Mouse (Mus musculus) stomach, embryonic 14.5 days (tissue): ENCODE data around the gene Srd5a2. TPM values are rescaled to one million over a fixed set of nuclear protein-coding genes. Genes with fewer than 3 reads are reported as not detected.

Experiments
- ATAC-seq: fragments of 200-750 bp; cut with Nextera tagmentation; 2 replicates; pipeline ENCODE4 v1.8.0; 2017; ENCODE audit warnings: low read depth, moderate TSS enrichment; ENCODE audit not compliant: insufficient number of reproducible peaks, insufficient read depth, low FRiP score
- H3K27ac ChIP-seq: fragments of 300-500 bp; sonication (generic); 2 replicates; pipeline ENCODE4 v1.5.1; 2014; ENCODE audit warnings: mild to moderate bottlenecking, low read length, moderate library complexity, mixed read lengths
- H3K27me3 ChIP-seq: fragments of 300-500 bp; sonication (generic); 2 replicates; pipeline ENCODE4 v1.6.1; 2014; ENCODE audit warnings: low read length, control low read depth, mixed read lengths; ENCODE audit not compliant: control insufficient read depth, insufficient read depth
- H3K36me3 ChIP-seq: fragments of 300-500 bp; sonication (generic); 2 replicates; pipeline ENCODE4 v1.6.1; 2014; ENCODE audit warnings: mild to moderate bottlenecking, control low read depth, low read length, moderate library complexity, mixed read lengths; ENCODE audit not compliant: control insufficient read depth, insufficient read depth
- H3K4me1 ChIP-seq: fragments of 300-500 bp; sonication (generic); 2 replicates; pipeline ENCODE4 v1.6.1; 2014; ENCODE audit warnings: low read length, control low read depth, mixed read lengths; ENCODE audit not compliant: control insufficient read depth, insufficient read depth
- H3K4me2 ChIP-seq: fragments of 300-500 bp; sonication (generic); replicated peaks from 2 replicates; pipeline ENCODE4 v1.6.1; 2014; ENCODE audit warnings: low read depth, low read length, control low read depth
- H3K4me3 ChIP-seq: fragments of 300-500 bp; sonication (generic); 2 replicates; pipeline ENCODE4 v1.5.1; 2014; ENCODE audit warnings: low read depth, low read length, control low read depth
- H3K9ac ChIP-seq: fragments of 300-500 bp; sonication (generic); replicated peaks from 2 replicates; pipeline ENCODE4 v1.6.1; 2014; ENCODE audit warnings: low read depth, mild to moderate bottlenecking, control low read depth, low read length, moderate library complexity, mixed read lengths
- H3K9me3 ChIP-seq: fragments of 300-500 bp; sonication (generic); 2 replicates; pipeline ENCODE4 v1.6.1; 2016; ENCODE audit warnings: low read depth, low read length, control low read depth; ENCODE audit not compliant: control insufficient read depth
- WGBS: fragments of 180-500 bp; shearing (Covaris S2); extraction: QIAGEN DNeasy Blood & Tissue Kit; methylation state at CpG from one replicate; pipeline ENCODE4 v1.1.7; 2014; 5-methylcytosine and 5-hydroxymethylcytosine counted together
- polyA plus RNA-seq: library from polyadenylated mRNA; unstranded; fragments of >200 nt; fragmentation: Nextera tagmentation; extraction: Ambion mirVana; gene quantifications from 2 replicates; pipeline ENCODE4 v1.2.1, GENCODE M21; 2014

The Srd5a2 gene
- polyA plus RNA-seq, 1 experiment from 2014 or later, result not detected

DNA sequence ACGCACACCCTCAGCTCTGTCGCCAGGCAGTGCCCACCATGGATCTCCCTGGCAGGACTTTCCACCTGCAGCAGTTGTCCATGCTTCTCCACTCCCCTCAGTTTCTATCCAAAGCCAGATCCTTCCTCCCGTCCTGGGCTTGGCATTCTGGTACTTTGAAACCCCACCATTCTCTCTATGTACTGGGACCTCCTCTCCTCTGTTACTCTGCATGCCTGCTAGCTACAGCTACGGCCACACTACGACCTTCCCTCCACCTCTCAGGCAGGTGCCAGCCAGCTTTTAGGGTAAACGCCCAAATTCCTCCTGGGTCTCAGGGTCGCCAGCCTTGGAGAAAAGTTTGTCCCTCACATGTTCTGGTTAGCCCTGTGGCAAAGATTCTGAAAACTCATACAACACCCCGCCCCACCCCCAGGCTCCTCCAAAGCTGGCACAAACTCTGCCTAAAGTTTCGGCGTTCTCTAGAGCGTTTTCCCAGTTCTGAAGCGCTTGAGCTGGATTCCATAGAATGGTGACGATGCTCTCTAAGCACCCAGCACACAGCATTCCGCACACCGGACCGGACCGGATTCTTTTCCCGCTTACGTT is 607 bp upstream of the Srd5a2 start:
- H3K36me3 ChIP-seq, result no peaks in the 10 kb centered on the region
- H3K4me3 ChIP-seq, result 0 out of 2 replicates have a peak overlapping the region, but pooled peaks have one; percentile 22
- no peak for ATAC-seq
- H3K9ac ChIP-seq, result no peak overlapping the region
- H3K9me3 ChIP-seq, result no peaks in the 10 kb centered on the region
- H3K27ac ChIP-seq, result no peak overlapping the region
- H3K4me1 ChIP-seq, result no peaks in the 10 kb centered on the region
- H3K4me2 ChIP-seq, result no peak overlapping the region
- 3% methylated on average over 19 of the region's 19 CpGs for WGBS
- H3K27me3 ChIP-seq, result peaks cover 27% of the 10 kb centered on the region

DNA sequence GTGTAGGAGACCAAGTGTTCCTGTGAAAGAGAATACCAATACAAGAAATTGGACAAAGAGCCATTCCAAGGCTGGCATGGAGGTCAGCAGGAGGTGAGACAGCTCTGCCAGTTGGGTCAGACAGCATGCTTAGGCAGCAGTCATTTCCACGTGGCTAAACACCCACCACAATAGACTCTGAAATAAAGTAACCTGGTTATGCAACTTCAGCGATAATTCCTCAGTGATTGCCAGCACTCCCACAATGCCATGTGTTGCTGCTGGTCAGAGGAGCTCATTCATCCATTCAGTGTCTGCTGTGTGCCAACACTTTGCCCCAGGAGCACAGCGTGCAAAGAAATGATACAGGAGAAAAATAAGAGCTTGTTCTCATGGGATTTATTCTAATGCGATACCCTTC is 4.0 kb downstream of the Srd5a2 start:
- Histone ChIP-seq H3K9ac (no peak overlapping the region), H3K4me1 (no peaks in the 10 kb centered on the region), H3K27me3 (peaks cover 24% of the 10 kb centered on the region), H3K36me3 (no peaks in the 10 kb centered on the region), H3K4me2 (no peak overlapping the region), H3K9me3 (no peaks in the 10 kb centered on the region), H3K4me3 (no peak overlapping the region), H3K27ac (no peak overlapping the region)
- ATAC-seq, result no peak
- 74% methylated on average over 4 of the region's 4 CpGs for WGBS

DNA sequence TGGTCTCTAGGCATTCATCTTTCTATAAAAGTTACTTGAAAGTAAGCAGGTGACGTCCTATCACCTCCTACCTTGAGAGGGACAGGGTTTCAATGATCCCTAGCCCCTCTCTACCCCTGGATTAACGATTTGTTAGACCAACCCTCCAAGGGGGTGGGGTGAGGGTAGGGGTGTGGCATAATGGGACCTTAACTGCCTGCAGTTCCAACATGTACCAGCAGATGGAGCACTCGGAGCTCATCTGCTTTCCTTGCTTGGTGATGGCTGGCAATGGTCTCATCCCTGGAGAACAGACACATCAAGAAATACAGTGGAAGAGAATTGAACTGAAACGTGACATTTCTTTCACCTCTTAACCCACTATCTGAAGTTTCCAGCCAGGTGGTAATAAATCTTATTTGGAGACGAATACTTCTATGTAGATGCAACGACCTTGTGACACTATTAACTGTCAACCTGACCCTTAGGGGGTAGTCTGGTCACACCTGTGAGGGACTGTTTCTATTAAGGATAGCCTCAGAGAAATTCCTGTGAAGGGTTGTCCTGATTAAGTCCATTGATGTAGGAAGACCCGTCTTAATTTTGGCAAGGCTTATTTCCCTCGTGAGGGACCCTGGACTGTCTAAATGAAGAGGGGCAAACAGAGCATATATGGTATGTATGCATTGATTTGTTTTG is 27.1 kb downstream of the Srd5a2 start:
- H3K4me2 ChIP-seq, result no peak overlapping the region
- H3K9ac ChIP-seq, result no peak overlapping the region
- no peak overlapping the region for H3K27ac ChIP-seq
- no peaks in the 10 kb centered on the region for H3K36me3 ChIP-seq
- peak; percentile 37; the same call in 1 of the 2 replicates for ATAC-seq
- 30% methylated on average over 8 of the region's 8 CpGs for WGBS
- no peak overlapping the region for H3K4me3 ChIP-seq
- no peaks in the 10 kb centered on the region for H3K9me3 ChIP-seq
- H3K4me1 ChIP-seq, result no peaks in the 10 kb centered on the region
- H3K27me3 ChIP-seq, result no peaks in the 10 kb centered on the region

DNA sequence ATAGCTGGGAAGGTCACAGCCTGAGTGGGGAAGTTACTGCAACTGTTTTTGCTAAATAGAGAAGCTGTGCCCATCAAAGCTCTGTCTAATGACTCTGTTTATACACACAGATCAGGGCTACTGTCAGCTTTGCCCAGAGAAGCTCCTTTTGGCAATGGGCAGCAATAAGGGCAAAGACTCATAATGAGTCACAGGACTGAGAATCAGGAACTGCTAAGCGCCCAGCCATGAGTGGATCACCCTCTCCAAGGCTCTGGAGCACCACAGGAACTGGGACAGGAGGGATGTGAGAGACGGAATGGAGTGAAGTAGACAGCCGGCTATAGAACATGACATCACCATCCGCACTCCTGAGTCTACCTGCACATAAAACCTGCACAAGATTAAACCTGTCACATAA is 29.4 kb downstream of the Srd5a2 start:
- WGBS, result 86% methylated on average over 4 of the region's 4 CpGs
- Histone ChIP-seq H3K4me3 (no peak overlapping the region), H3K36me3 (no peaks in the 10 kb centered on the region), H3K9ac (no peak overlapping the region), H3K4me2 (no peak overlapping the region), H3K27me3 (no peaks in the 10 kb centered on the region), H3K27ac (no peak overlapping the region), H3K9me3 (no peaks in the 10 kb centered on the region), H3K4me1 (no peaks in the 10 kb centered on the region)
- ATAC-seq, result no peak

DNA sequence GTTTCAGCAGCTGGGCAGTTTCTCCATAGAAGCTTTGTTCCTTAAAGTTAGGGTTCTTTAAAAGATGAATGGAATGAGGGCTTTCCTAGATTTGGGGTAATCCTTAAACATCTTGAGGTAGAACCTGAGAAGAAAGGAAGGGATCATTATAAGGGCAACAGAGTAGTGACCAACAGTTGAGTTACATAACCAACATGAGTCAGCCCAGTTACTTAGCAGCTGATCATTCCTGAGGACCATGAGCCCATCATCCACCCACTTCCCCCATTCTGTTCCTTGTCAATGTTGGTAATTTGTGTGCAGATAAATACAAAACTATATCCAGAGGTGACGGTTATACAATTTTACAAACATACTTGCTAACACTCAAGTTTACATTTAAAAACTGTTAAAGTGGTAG is 30.1 kb downstream of the Srd5a2 start:
- Histone ChIP-seq H3K4me1 (no peaks in the 10 kb centered on the region), H3K4me3 (no peak overlapping the region), H3K9me3 (no peaks in the 10 kb centered on the region), H3K36me3 (no peaks in the 10 kb centered on the region), H3K4me2 (no peak overlapping the region), H3K27ac (no peak overlapping the region), H3K27me3 (no peaks in the 10 kb centered on the region), H3K9ac (no peak overlapping the region)
- no peak for ATAC-seq
- WGBS, result 86% methylated on average over 1 of the region's 1 CpGs

DNA sequence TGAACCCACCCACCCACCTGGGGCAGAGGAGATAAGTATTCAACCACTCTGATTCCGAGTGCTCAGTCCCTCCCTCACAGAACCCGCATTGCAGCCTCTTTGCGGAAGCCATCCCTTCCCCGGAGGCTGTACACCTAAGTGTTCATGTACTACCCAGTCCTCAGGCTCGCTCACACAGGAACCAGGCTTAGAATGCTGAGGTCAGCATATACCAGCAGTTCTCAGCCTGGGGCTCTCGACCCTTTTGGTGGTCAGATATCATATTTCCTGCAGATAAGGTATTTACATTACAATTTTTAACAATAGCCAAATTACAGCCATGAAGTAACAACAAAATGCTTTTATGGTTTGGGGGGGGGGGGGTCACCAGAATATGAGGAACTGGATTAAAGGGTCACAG is 32.6 kb downstream of the Srd5a2 start:
- Histone ChIP-seq H3K27me3 (no peaks in the 10 kb centered on the region), H3K27ac (no peak overlapping the region)

DNA sequence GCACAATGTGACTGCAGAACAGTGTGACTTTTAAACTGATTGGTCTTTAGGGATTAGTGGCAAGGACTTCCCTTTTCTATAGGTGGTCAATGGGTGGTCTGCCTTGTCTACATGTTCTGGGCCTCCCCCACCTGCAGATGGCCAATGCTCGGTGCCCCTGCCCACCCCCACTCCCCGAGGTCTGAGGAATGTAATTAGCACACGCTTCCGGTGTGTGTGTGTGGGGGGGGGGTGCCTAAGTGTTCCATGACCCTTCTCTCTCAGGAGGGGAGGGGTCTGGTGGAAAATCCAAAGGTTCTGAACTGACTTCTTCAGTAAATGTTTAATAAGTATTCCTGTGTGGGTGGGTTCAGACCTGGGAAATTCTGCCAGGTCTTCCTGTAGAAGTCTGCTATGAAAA is 39.0 kb downstream of the Srd5a2 start:
- Histone ChIP-seq H3K36me3 (no peaks in the 10 kb centered on the region), H3K4me3 (no peak overlapping the region), H3K27ac (no peak overlapping the region), H3K9me3 (no peaks in the 10 kb centered on the region), H3K4me2 (no peak overlapping the region), H3K9ac (no peak overlapping the region), H3K27me3 (no peaks in the 10 kb centered on the region), H3K4me1 (no peaks in the 10 kb centered on the region)
- WGBS, result 44% methylated on average over 4 of the region's 4 CpGs
- no peak for ATAC-seq

More for the DNA sequence above, 32.6 kb downstream of the Srd5a2 start:
- H3K9me3 ChIP-seq, result no peaks in the 10 kb centered on the region
- no peak for ATAC-seq
- H3K36me3 ChIP-seq, result no peaks in the 10 kb centered on the region
- no peak overlapping the region for H3K4me3 ChIP-seq
- no peak overlapping the region for H3K9ac ChIP-seq
- no peaks in the 10 kb centered on the region for H3K4me1 ChIP-seq
- no peak overlapping the region for H3K4me2 ChIP-seq
- WGBS, result 82% methylated on average over 6 of the region's 6 CpGs

DNA sequence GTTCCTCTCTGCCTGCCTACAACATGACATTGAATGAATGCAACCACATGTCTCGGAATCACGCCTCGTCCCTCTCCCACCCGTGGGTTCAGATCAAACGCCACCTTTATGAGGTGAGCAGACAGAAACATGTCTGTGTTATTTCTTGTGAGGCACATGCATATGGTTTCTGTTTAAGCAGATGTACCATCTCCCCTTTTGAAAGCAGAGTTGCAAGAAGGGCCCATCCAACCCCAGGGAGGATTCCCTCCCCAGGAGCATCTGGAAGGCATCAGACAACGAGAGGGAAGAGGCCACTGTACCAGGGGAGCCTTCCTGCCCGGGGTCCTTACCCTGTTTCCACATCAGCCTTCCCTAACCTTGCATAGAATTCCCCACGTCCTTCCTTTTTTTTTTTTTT is 40.7 kb downstream of the Srd5a2 start:
- no peaks in the 10 kb centered on the region for H3K9me3 ChIP-seq
- H3K4me1 ChIP-seq, result no peaks in the 10 kb centered on the region
- no peaks in the 10 kb centered on the region for H3K27me3 ChIP-seq
- no peak for ATAC-seq
- 61% methylated on average over 8 of the region's 8 CpGs for WGBS
- no peak overlapping the region for H3K27ac ChIP-seq
- no peak overlapping the region for H3K9ac ChIP-seq
- no peaks in the 10 kb centered on the region for H3K36me3 ChIP-seq
- no peak overlapping the region for H3K4me3 ChIP-seq
- no peak overlapping the region for H3K4me2 ChIP-seq

DNA sequence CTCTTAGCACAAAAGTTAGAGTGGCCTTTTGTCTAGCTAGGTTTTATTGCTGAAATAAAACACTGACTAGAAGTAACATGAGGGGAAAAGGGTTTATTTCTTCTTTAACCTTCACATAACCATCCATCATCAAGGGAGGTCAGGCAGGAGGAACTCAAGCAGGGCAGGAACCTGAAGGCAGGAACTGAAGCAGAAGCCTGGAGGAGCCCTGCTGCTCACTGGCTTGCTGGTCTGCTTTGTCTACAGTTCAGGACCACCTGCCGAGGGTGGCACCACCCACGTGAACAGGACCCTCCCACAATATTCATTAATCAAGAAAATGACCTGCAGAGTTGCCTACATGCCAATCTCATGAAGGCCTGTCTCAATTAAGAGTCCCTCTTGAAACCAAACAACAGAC is 45.3 kb downstream of the Srd5a2 start:
- no peaks in the 10 kb centered on the region for H3K27me3 ChIP-seq
- no peak for ATAC-seq
- no peak overlapping the region for H3K4me3 ChIP-seq
- H3K9ac ChIP-seq, result no peak overlapping the region
- no peaks in the 10 kb centered on the region for H3K36me3 ChIP-seq
- no peak overlapping the region for H3K4me2 ChIP-seq
- 73% methylated on average over 2 of the region's 2 CpGs for WGBS
- H3K4me1 ChIP-seq, result no peaks in the 10 kb centered on the region
- no peak overlapping the region for H3K27ac ChIP-seq
- H3K9me3 ChIP-seq, result no peaks in the 10 kb centered on the region
